ENCODE assay signal across 17 mouse cellular contexts in genomic region chr2:35486981-35487655, GRCm38 (mm10). TPM values are rescaled to one million over a fixed set of nuclear protein-coding genes. Genes with fewer than 3 reads are reported as not detected.
DNase-seq lines count a peak whose midpoint lies in the region; ATAC-seq and TF ChIP-seq lines count a peak whose summit lies in the region.
"Had no signal": no experiment of that assay in that cellular context is flagged by ENCODE, and none has a peak within 500 bp of the region (broad histone marks: within the 10 kb centered on the region; RNA-seq: fewer than 3 reads in every experiment).

No protein-coding gene starts in this region.

- H3K27ac ChIP-seq in heart, embryonic 15.5 days: peak overlapping the region; percentile 34; the same call in 1 of the 2 replicates
- H3K27ac ChIP-seq in ES-Bruce4 (ENCODE audit: insufficient read depth, low read length): peak overlapping the region; percentile 78
- peak overlapping the region; percentile 44; the same call in 1 of the 2 replicates for H3K27ac ChIP-seq in embryonic facial prominence, embryonic 14.5 days (replicated peaks; ENCODE audit: low read depth, low read length)
- H3K27ac ChIP-seq: embryonic facial prominence, embryonic 12.5 days; intestine, embryonic 15.5 days; lung, embryonic 15.5 days; midbrain, embryonic 13.5 days had no signal

- no peaks in the 10 kb centered on the region for H3K9me3 ChIP-seq in heart, embryonic 15.5 days (replicated peaks)
- no peaks in the 10 kb centered on the region for H3K9me3 ChIP-seq in ES-Bruce4 (replicated peaks; ENCODE audit: control insufficient read depth, insufficient read depth, low read length, poor library complexity, severe bottlenecking)
- no peaks in the 10 kb centered on the region for H3K9me3 ChIP-seq in embryonic facial prominence, embryonic 14.5 days (ENCODE audit: control insufficient read depth, low read length)
- H3K9me3 ChIP-seq: embryonic facial prominence, embryonic 12.5 days; intestine, embryonic 15.5 days; lung, embryonic 15.5 days; midbrain, embryonic 13.5 days had no signal

- 0 out of 2 replicates have a peak, but pooled peaks have one; percentile 17 for TF ChIP-seq EP300 in ES-Bruce4 (IDR thresholded peaks at IDR 0.05; ENCODE audit: insufficient read depth, low read depth, low read length)

- WGBS in heart, embryonic 15.5 days: 23% methylated on average over 5 of the region's 5 CpGs
- 29% methylated on average over 5 of the region's 5 CpGs for WGBS in embryonic facial prominence, embryonic 14.5 days

- intact Hi-C loops in heart, postnatal 25 days (cut with DNase I): loop anchor here (10.0 kb wide), 1 partner anchor 192 kb away; no protein-coding TSS in a partner anchor

- no peak overlapping the region for H3K4me2 ChIP-seq in heart, embryonic 15.5 days
- no peak overlapping the region for H3K4me2 ChIP-seq in embryonic facial prominence, embryonic 14.5 days (ENCODE audit: low read depth, low read length)
- H3K4me2 ChIP-seq: embryonic facial prominence, embryonic 12.5 days; intestine, embryonic 15.5 days; lung, embryonic 15.5 days; midbrain, embryonic 13.5 days had no signal

- H3K36me3 ChIP-seq in heart, embryonic 15.5 days: no peaks in the 10 kb centered on the region
- H3K36me3 ChIP-seq in ES-Bruce4 (ENCODE audit: control insufficient read depth, insufficient read depth, low read length, poor library complexity, severe bottlenecking): no peaks in the 10 kb centered on the region
- H3K36me3 ChIP-seq in embryonic facial prominence, embryonic 14.5 days (ENCODE audit: control insufficient read depth, insufficient read depth, low read length): no peaks in the 10 kb centered on the region
- H3K36me3 ChIP-seq: embryonic facial prominence, embryonic 12.5 days; intestine, embryonic 15.5 days; lung, embryonic 15.5 days; midbrain, embryonic 13.5 days had no signal

- no peak for TF ChIP-seq POLR2A in ES-Bruce4 (IDR thresholded peaks at IDR 0.05; ENCODE audit: insufficient read depth, low read length)

- H3K9ac ChIP-seq in heart, embryonic 15.5 days: no peak overlapping the region
- no peak overlapping the region for H3K9ac ChIP-seq in ES-Bruce4 (ENCODE audit: low read depth, poor library complexity, severe bottlenecking)
- H3K9ac ChIP-seq in embryonic facial prominence, embryonic 14.5 days (ENCODE audit: low read depth, low read length): no peak overlapping the region
- H3K9ac ChIP-seq: embryonic facial prominence, embryonic 12.5 days; intestine, embryonic 15.5 days; lung, embryonic 15.5 days; midbrain, embryonic 13.5 days had no signal

- no peaks in the 10 kb centered on the region for H3K27me3 ChIP-seq in heart, embryonic 15.5 days
- H3K27me3 ChIP-seq in ES-Bruce4 (ENCODE audit: control insufficient read depth, insufficient read depth, low read length, poor library complexity, severe bottlenecking): no peaks in the 10 kb centered on the region
- no peaks in the 10 kb centered on the region for H3K27me3 ChIP-seq in embryonic facial prominence, embryonic 14.5 days (replicated peaks; ENCODE audit: control insufficient read depth, insufficient read depth, low read length)
- H3K27me3 ChIP-seq: embryonic facial prominence, embryonic 12.5 days; intestine, embryonic 15.5 days; lung, embryonic 15.5 days; midbrain, embryonic 13.5 days had no signal

- no peak overlapping the region for H3K4me3 ChIP-seq in heart, embryonic 15.5 days
- no peak overlapping the region for H3K4me3 ChIP-seq in ES-Bruce4 (ENCODE audit: low read depth, low read length)
- no peak overlapping the region for H3K4me3 ChIP-seq in embryonic facial prominence, embryonic 14.5 days (ENCODE audit: low read depth, low read length)
- H3K4me3 ChIP-seq: embryonic facial prominence, embryonic 12.5 days; intestine, embryonic 15.5 days; lung, embryonic 15.5 days; midbrain, embryonic 13.5 days had no signal

- DNase-seq in heart, postnatal 25 days (ENCODE audit: low spot score): no peak
- peak; percentile 43 for DNase-seq in 3134 (ENCODE audit: extremely low read depth, insufficient read length, low spot score)
- no peak for DNase-seq in embryonic facial prominence, embryonic 14.5 days (ENCODE audit: low spot score)
- no peak for DNase-seq in urinary bladder, postnatal 36 days (ENCODE audit: low spot score in 2 of 2)
- no peak for DNase-seq in thymus, postnatal 4 days
- DNase-seq in gastrocnemius, adult 8-10 months (ENCODE audit: low spot score in 2 of 2): no peak
- DNase-seq: cerebellum, adult 18-20 months; gastrocnemius, postnatal 10 days; kidney, postnatal 10 days had no signal

- TF ChIP-seq CTCF in ES-Bruce4 (IDR thresholded peaks at IDR 0.05; ENCODE audit: low read depth, low read length): no peak

- peak; percentile 28; the same call in 1 of the 2 replicates for ATAC-seq in heart, embryonic 15.5 days (replicated peaks; ENCODE audit: insufficient number of reproducible peaks, insufficient read depth, low FRiP score, low read depth)
- no peak for ATAC-seq in embryonic facial prominence, embryonic 14.5 days (ENCODE audit: low read depth)
- ATAC-seq: activated CD4-positive, CD25-positive, alpha-beta regulatory T cell, adult 4 months; forebrain, embryonic 16.5 days; intestine, embryonic 15.5 days; midbrain, embryonic 13.5 days had no signal

- H3K4me1 ChIP-seq in heart, embryonic 15.5 days (replicated peaks): peaks cover 11% of the 10 kb centered on the region
- H3K4me1 ChIP-seq in ES-Bruce4 (ENCODE audit: control insufficient read depth, insufficient read depth, low read length): peaks cover 6% of the 10 kb centered on the region
- H3K4me1 ChIP-seq in embryonic facial prominence, embryonic 14.5 days (ENCODE audit: control insufficient read depth, insufficient read depth, low read length): no peaks in the 10 kb centered on the region

RNA-seq across cellular contexts. Expression of gene Ggta1, which starts 24.1 kb away (rescaled TPM):
- 27.4 and 31.6 TPM in 2 replicates for polyA plus RNA-seq in heart, embryonic 15.5 days (2015; fragmentation: Nextera tagmentation; extraction: Ambion mirVana)
- 10 to 100 TPM; 20.4 to 23.7 TPM for total RNA-seq in heart, postnatal 25 days (2021)
- polyA plus RNA-seq in ES-Bruce4 (2011; ENCODE audit: insufficient read depth, insufficient read length, low read depth, missing spikeins): 45.2 and 52.5 TPM in 2 replicates
- polyA plus RNA-seq in embryonic facial prominence, embryonic 14.5 days (2014; fragmentation: Nextera tagmentation; extraction: Ambion mirVana): 32.5 and 35.7 TPM in 2 replicates
- total RNA-seq in gastrocnemius, adult 8-10 months (2022): 1 to 10 TPM; 3.3 to 5.5 (median 4.0) TPM
